Mouse (Mus musculus) midbrain, embryonic 16.5 days (tissue): ENCODE results near the gene Fam45a. TPM values are rescaled to one million over a fixed set of nuclear protein-coding genes. Genes with fewer than 3 reads are reported as not detected.
"Not testable (repeated sequence)": the region's sequence is repeated elsewhere in the genome, so short reads cannot be mapped to it uniquely, and the experiment has no call there.

Experiments used
- ATAC-seq: fragments of 200-750 bp; cut with Nextera tagmentation; 2 replicates; pipeline ENCODE4 v1.8.0; 2017; ENCODE audit warnings: moderate TSS enrichment
- H3K27ac ChIP-seq: fragments of 300-500 bp; sonication (generic); 2 replicates; pipeline ENCODE4 v1.5.1; 2014; ENCODE audit warnings: mild to moderate bottlenecking, low read length, mixed read lengths
- H3K27me3 ChIP-seq: fragments of 300-500 bp; sonication (generic); 2 replicates; pipeline ENCODE4 v1.6.1; 2014; ENCODE audit warnings: low read depth, low read length, mixed read lengths; ENCODE audit not compliant: control insufficient read depth, insufficient read depth
- H3K36me3 ChIP-seq: fragments of 300-500 bp; sonication (generic); 2 replicates; pipeline ENCODE4 v1.6.1; 2014; ENCODE audit warnings: mild to moderate bottlenecking, low read length, moderate library complexity, mixed read lengths; ENCODE audit not compliant: control insufficient read depth, insufficient read depth
- H3K4me1 ChIP-seq: fragments of 300-500 bp; sonication (generic); 2 replicates; pipeline ENCODE4 v1.6.1; 2014; ENCODE audit warnings: mild to moderate bottlenecking, low read length, mixed read lengths; ENCODE audit not compliant: control insufficient read depth, insufficient read depth
- H3K4me2 ChIP-seq: fragments of 300-500 bp; sonication (generic); 2 replicates; pipeline ENCODE4 v1.6.1; 2014; ENCODE audit warnings: mild to moderate bottlenecking, low read length, mixed read lengths
- H3K4me3 ChIP-seq: fragments of 300-500 bp; sonication (generic); 2 replicates; pipeline ENCODE4 v1.5.1; 2014; ENCODE audit warnings: low read depth, mild to moderate bottlenecking, low read length, moderate library complexity, mixed read lengths
- H3K9ac ChIP-seq: fragments of 300-500 bp; sonication (generic); 2 replicates; pipeline ENCODE4 v1.6.1; 2014; ENCODE audit warnings: low read depth, low read length, mixed read lengths
- H3K9me3 ChIP-seq: fragments of 300-500 bp; sonication (generic); replicated peaks from 2 replicates; pipeline ENCODE4 v1.6.1; 2014; ENCODE audit warnings: mild to moderate bottlenecking, low read length, mixed read lengths; ENCODE audit not compliant: control insufficient read depth, poor library complexity, severe bottlenecking
- WGBS: fragments of 180-500 bp; shearing (Covaris S2); extraction: QIAGEN DNeasy Blood & Tissue Kit; methylation state at CpG from one replicate; pipeline ENCODE4 v1.1.7; 2014; 5-methylcytosine and 5-hydroxymethylcytosine counted together
- polyA plus RNA-seq: library from polyadenylated mRNA; unstranded; fragments of >200 nt; fragmentation: Nextera tagmentation; extraction: Ambion mirVana; gene quantifications from 2 replicates; pipeline ENCODE4 v1.2.1, GENCODE M21; 2015

The Fam45a gene
- polyA plus RNA-seq, 1 experiment from 2014 or later = 42.4 TPM

DNA sequence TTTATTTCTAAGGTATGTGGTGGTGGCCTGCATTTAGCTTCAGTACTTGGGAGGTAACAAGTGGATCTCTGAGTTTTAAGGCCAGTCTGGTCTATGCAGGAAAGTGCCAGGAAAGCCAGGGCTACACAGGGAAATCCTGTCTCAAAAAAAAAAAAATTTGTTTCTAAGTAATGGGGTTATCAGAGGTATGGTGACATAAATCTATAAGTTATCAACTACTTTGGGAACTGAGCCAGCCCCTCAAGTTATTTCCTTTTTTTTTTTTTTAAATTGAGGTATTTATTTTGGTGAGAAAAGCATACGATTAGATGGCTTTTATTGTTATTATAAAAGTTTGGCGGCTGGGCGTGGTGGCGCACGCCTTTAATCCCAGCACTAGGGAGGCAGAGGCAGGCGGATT, 1.7 kb downstream of the Fam45a start:
- ATAC-seq = no peak
- WGBS = 98% methylated on average over 6 of the region's 6 CpGs
- no peak overlapping the region for H3K9ac ChIP-seq
- H3K4me2 ChIP-seq = no peak overlapping the region
- peaks cover 9% of the 10 kb centered on the region for H3K4me1 ChIP-seq
- H3K27me3 ChIP-seq = no peaks in the 10 kb centered on the region
- no peaks in the 10 kb centered on the region for H3K9me3 ChIP-seq
- H3K36me3 ChIP-seq = peaks cover 5% of the 10 kb centered on the region
- no peak overlapping the region for H3K27ac ChIP-seq
- H3K4me3 ChIP-seq = no peak overlapping the region

DNA sequence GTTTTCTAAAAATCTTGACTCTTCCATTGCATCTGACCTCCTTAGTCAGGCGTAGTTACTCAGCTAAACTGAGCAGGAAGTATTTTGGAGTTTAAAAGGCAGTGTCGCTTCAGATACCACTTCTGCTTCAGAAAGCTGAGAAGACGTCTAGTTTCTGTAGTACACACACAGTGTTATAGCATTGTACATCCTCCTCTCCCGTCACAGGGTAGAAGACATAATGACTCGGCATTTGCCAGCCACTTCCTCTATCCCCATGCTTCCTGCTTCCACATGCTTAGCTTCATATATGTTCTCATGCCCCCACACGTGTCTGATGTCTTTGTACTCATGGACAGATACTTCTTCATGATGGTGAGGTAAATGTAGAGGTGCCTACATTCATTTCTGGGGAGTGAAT, 7.3 kb downstream of the Fam45a start:
- ATAC-seq = no peak
- no peak overlapping the region for H3K9ac ChIP-seq
- no peaks in the 10 kb centered on the region for H3K4me1 ChIP-seq
- WGBS = 95% methylated on average over 6 of the region's 6 CpGs
- no peak overlapping the region for H3K4me2 ChIP-seq
- no peaks in the 10 kb centered on the region for H3K9me3 ChIP-seq
- no peak overlapping the region for H3K27ac ChIP-seq
- H3K36me3 ChIP-seq = peaks cover 19% of the 10 kb centered on the region
- H3K4me3 ChIP-seq = no peak overlapping the region
- H3K27me3 ChIP-seq = no peaks in the 10 kb centered on the region

DNA sequence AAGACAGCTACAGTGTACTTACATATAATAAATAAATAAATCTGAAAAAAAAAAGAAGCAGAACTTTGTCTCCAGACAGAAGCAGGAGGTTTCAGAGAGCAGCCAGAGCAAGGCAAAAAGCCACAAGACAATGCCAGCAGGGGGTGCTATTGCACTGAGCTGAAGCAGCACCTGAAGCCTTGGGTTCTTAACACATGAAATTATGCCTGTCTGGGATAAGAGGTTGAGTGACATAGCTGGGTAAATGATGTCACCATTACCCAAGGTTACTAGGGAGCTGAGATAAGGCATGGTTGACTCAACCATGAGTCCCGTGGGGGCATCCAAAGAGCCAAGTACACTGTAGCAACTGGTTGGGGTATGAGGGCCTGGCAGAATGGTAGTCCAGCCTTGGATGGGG, 26.4 kb downstream of the Fam45a start:
- Histone ChIP-seq H3K27me3 (no peaks in the 10 kb centered on the region), H3K36me3 (peaks cover 33% of the 10 kb centered on the region), H3K27ac (no peak overlapping the region), H3K4me1 (no peaks in the 10 kb centered on the region), H3K4me3 (no peak overlapping the region), H3K9ac (no peak overlapping the region), H3K4me2 (no peak overlapping the region), H3K9me3 (no peaks in the 10 kb centered on the region)
- no peak for ATAC-seq
- WGBS = 64% methylated on average over 1 of the region's 1 CpGs

DNA sequence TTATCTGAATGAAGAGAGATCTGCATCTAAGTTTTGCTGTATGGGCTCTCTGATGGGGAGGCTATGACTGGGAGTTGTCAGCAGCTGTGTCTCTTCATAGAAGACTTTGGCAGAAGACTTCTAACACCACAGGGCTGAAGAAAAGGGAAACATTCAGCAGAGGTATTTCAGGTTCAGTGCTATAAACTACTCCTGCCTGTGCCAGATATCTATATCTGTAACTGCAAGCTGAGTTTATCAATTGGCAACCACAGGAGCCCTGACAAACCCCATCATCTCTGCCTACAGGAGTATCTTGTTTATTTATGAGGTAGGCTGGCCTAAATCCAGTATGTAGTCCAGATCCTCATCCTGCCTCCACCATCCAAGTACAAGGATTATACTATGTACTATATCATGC, 31.9 kb downstream of the Fam45a start:
- no peak overlapping the region for H3K4me3 ChIP-seq
- no peak overlapping the region for H3K9ac ChIP-seq
- no peaks in the 10 kb centered on the region for H3K27me3 ChIP-seq
- H3K9me3 ChIP-seq = no peaks in the 10 kb centered on the region
- ATAC-seq = no peak
- no peaks in the 10 kb centered on the region for H3K4me1 ChIP-seq
- H3K4me2 ChIP-seq = no peak overlapping the region
- H3K36me3 ChIP-seq = peaks cover 8% of the 10 kb centered on the region
- no peak overlapping the region for H3K27ac ChIP-seq

DNA sequence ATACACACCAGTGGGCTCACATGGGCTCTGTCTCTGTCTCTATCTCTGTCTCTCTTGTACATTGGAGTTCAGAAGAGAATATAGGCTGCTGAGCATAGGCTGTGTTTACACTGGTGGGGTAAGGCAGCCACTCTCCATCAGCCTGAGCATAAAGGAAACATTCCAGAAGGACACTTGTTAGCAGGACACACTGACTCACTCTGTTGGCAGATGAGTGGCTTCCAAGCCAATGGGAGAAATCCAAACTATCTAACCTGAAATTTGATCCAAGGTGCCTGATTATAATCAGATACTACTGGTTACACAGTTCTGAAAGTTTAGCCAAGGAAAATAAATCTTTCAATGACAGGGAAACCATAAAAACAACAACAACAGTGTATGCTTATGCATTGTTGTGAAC, 34.3 kb downstream of the Fam45a start:
- Histone ChIP-seq H3K9ac (no peak overlapping the region), H3K27ac (no peak overlapping the region), H3K36me3 (peaks cover 5% of the 10 kb centered on the region), H3K4me3 (no peak overlapping the region), H3K4me1 (no peaks in the 10 kb centered on the region), H3K27me3 (no peaks in the 10 kb centered on the region), H3K4me2 (no peak overlapping the region), H3K9me3 (no peaks in the 10 kb centered on the region)
- no peak for ATAC-seq

DNA sequence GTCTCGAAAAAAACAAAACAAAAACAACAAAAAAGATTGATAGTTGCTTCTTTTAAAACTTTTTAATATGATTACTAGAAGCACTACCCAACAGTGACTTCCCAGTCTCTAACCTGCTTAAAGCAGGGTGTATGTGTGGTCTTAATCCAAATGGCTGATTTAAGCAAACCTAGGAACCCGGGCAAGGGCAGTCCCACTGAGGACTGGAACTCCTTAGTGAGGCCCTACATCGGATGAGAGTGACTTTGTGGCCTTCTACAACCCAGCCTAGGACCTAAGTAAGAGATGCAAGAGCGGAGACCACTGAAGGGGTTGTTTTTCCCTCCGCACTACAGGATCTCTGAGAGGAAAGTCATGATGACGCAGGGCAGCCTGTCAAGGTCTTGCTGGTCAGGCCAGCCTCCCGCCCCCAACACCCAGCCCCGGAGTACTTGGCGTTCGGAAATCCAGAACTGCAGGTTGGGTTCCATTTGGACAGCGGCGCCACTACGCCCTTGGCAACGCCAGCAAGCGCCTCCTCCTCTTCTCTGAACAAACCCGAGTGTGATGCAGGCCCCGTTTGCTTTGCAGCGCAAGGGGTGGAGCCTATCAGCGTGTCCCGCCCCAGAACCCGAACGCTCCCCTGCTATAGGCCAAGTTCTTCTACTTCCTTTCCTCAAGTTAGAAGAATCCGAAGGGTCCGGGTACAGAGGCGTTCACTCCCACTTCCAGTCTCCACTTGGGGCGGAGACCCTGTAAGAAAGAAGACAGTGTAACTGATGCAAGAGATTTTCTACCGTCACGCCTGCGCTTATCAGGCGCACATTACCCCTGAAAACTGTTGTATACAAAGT, 49.7 kb downstream of the Fam45a start, which contains the start of gene Sfxn4:
Gene Sfxn4, minus strand, starts transcription at position 612 of the 833 bp plus-strand sequence.
- no peaks in the 10 kb centered on the region for H3K9me3 ChIP-seq
- H3K36me3 ChIP-seq = peaks cover 6% of the 10 kb centered on the region; the same call in 1 of the 2 replicates
- H3K27ac ChIP-seq = peak within 1 kb of the TSS; percentile 60
- peak within 1 kb of the TSS; percentile 67 for H3K4me3 ChIP-seq
- peaks cover 4% of the 10 kb centered on the region; the same call in 1 of the 2 replicates for H3K4me1 ChIP-seq
- WGBS = 3% methylated on average over 30 of the region's 30 CpGs
- no peaks in the 10 kb centered on the region for H3K27me3 ChIP-seq
- ATAC-seq = peak; percentile 99
- peak within 1 kb of the TSS; percentile 80 for H3K4me2 ChIP-seq
- H3K9ac ChIP-seq = peak within 1 kb of the TSS; percentile 84

DNA sequence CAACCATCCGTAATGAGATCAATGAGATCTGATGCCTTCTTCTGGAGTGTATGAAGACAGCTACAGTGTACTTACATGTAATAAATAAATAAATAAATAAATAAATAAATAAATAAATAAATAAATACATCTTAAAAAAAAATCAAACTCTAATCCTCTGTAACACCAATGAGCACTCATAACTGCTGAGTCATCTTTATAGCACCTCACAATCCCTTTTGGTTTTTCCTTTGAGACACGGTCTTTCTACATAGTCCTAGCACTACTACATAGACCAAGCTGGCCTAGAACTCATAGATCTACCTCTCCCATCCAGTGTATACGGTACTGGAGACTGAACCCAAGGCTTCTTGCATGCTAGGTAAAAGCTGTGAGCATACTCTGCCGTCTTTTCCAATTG, 54.8 kb downstream of the Fam45a start:
- WGBS = 95% methylated on average over 4 of the region's 4 CpGs
- H3K27ac ChIP-seq, H3K4me3 ChIP-seq, H3K4me2 ChIP-seq, H3K36me3 ChIP-seq, ATAC-seq, H3K4me1 ChIP-seq, H3K27me3 ChIP-seq, H3K9me3 ChIP-seq, H3K9ac ChIP-seq: not testable (repeated sequence)

DNA sequence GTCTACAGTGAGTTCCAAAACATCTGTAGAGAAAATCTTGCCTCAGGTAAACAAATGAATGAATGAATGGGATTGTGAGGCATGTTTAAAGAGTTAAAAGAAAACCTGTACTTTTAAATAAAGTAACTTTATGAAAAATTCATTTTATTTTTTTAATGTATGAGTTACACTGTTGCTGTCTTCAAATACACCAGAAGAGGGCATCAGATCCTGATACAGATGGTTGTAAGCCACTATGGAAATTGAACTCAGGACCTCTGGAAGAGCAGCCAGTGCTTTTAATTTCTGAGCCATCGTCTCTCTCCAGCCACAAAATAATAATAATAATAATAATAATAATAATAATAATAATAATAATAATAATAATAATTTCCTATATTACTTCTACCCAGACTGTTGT, 59.1 kb downstream of the Fam45a start:
- 84% methylated on average over 1 of the region's 1 CpGs for WGBS
- no peak for ATAC-seq
- peaks cover 4% of the 10 kb centered on the region; the same call in 1 of the 2 replicates for H3K4me1 ChIP-seq
- H3K4me3 ChIP-seq = no peak overlapping the region
- peaks cover 3% of the 10 kb centered on the region; the same call in 1 of the 2 replicates for H3K36me3 ChIP-seq
- no peaks in the 10 kb centered on the region for H3K9me3 ChIP-seq
- H3K27ac ChIP-seq = no peak overlapping the region
- no peak overlapping the region for H3K4me2 ChIP-seq
- H3K27me3 ChIP-seq = no peaks in the 10 kb centered on the region
- no peak overlapping the region for H3K9ac ChIP-seq

DNA sequence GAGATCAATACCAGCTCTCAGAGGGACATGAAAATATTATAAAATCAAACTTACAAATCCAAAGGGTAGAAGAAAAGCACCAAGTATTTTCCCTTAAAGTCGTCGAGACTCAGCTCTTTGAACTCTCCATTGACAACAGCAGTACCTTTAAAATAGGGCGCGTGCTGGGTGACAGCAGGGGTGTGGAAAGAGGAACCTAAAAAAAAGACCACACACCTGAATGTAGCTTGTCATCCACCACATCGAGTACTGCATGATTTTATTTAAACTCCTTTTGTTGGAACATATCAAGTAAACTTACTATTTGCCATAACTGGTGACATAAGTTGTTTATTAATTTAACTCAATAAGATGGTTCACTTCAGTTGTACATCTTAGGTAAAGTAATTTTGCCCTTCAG, 60.0 kb downstream of the Fam45a start:
- H3K4me1 ChIP-seq = peaks cover 4% of the 10 kb centered on the region; the same call in 1 of the 2 replicates
- no peak overlapping the region for H3K4me2 ChIP-seq
- no peak overlapping the region for H3K27ac ChIP-seq
- H3K9ac ChIP-seq = no peak overlapping the region
- H3K4me3 ChIP-seq = no peak overlapping the region
- no peaks in the 10 kb centered on the region for H3K27me3 ChIP-seq
- ATAC-seq = no peak
- 88% methylated on average over 5 of the region's 5 CpGs for WGBS
- H3K36me3 ChIP-seq = peaks cover 3% of the 10 kb centered on the region; the same call in 1 of the 2 replicates
- H3K9me3 ChIP-seq = no peaks in the 10 kb centered on the region
